Mouse (Mus musculus) macrophage (primary cell): ENCODE measurements around the gene Pbx1. TPM values are rescaled to one million over a fixed set of nuclear protein-coding genes. Genes with fewer than 3 reads are reported as not detected.

ENCODE experiments used
- H3K27ac ChIP-seq: fragments of 350-480 bp; formaldehyde crosslinking; 2 replicates; pipeline ENCODE4 v1.9.0; 2021
- H3K36me3 ChIP-seq: fragments of 350-480 bp; formaldehyde crosslinking; 2 replicates; pipeline ENCODE4 v1.9.0; 2021; ENCODE audit errors: inconsistent target
- H3K4me3 ChIP-seq: fragments of 350-480 bp; formaldehyde crosslinking; 2 replicates; pipeline ENCODE4 v1.9.0; 2021; ENCODE audit errors: inconsistent target
- H3K79me2 ChIP-seq: fragments of 350-480 bp; formaldehyde crosslinking; 2 replicates; pipeline ENCODE4 v1.9.0; 2021; ENCODE audit errors: inconsistent target
- WGBS: methylation state at CpG from one replicate; pipeline ENCODE4 v1.1.7; 2026; ENCODE audit warnings: inconsistent platforms; ENCODE audit not compliant: missing documents; 5-methylcytosine and 5-hydroxymethylcytosine counted together
- polyA plus RNA-seq: library from polyadenylated mRNA; stranded (reverse); fragments of 250-400 nt; gene quantifications from 3 replicates; pipeline ENCODE4 v1.2.4, GENCODE M21; 2018; ENCODE audit warnings: inconsistent platforms

Pbx1 gene
- polyA plus RNA-seq, 1 experiment from 2014 or later: 1.5 TPM

DNA sequence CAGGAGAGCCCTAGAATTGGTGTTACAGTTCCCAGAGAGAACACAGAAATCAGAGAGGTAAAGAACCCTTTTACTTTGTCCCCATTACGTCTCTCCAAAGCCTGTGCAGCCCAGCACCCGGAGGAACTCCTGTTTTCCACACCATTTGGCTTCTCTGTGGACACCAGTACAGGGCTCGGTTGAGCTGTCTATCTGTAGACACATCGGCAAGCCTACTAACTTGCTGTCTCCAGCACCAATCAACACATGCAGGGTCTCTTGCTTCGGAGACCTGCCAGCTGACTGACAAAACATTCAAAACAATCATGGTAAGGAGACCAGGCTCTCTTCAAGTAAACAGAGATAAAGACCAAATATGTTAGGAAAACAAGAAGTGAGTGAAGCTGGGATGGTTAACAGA is 362.3 kb downstream of the Pbx1 start:
- no peaks in the 10 kb centered on the region for H3K79me2 ChIP-seq
- 66% methylated on average over 5 of the region's 5 CpGs for WGBS
- H3K27ac ChIP-seq: no peak overlapping the region
- H3K36me3 ChIP-seq: no peaks in the 10 kb centered on the region
- H3K4me3 ChIP-seq: no peak overlapping the region
